Mouse (Mus musculus): ENCODE results near the gene Gramd4.

The Gramd4 gene

GRCm38 (mm10) chr15:86074171-86074937, 16.9 kb downstream of the Gramd4 start:
- DNase-seq: no peak

DNA sequence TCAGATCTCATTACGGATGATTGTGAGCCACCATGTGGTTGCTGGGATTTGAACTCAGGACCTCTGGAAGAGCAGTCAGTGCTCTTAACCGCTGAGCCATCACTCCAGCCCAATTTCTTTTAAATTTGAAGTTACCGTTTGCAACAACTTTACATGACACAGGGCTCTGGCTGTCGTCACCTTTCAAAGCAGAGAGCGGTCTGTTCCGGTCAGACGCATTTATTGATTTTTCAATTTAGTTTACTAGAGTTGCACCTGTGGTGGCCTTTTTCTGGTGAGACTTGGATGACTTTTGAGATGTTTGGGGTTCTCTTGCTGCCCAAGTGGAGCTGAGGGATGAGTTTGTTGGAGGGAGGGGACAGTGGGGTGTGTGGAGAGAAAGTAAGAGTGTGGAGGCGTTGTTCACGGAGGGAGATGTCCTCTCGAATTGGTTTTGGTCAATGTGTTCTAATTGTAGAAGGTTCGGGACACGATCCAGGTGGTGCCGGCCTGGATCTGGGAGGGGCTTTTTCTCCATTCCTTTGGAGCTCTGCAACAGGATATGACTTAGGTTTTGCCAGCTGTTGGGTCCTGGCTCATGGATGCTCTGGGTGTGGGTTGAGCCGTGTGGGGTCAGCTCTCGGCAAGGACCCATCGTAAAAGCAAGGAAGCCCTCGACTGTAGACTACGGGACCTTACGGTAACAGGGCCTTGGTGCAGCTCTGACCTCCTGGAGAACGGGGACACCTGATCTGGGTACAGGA, 18.0 kb downstream of the Gramd4 start:
- DNase-seq: no peak

DNA sequence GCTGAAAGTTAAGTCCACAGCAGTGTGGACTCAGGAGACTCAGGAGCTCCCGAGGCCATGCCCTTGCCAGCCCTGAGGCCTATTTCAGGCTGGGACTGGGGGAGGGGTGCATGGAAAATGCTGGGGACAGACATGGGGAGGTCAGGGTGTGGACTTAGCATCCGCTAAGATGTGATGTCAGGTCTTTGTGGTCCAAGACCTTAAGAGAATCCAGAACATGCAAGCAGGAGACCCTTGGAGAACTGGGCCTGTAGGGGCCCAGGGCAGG, 18.5 kb downstream of the Gramd4 start:
- no peak for DNase-seq

GRCm38 (mm10) chr15:86076378-86076777, 18.9 kb downstream of the Gramd4 start:
- DNase-seq: no peak

DNA sequence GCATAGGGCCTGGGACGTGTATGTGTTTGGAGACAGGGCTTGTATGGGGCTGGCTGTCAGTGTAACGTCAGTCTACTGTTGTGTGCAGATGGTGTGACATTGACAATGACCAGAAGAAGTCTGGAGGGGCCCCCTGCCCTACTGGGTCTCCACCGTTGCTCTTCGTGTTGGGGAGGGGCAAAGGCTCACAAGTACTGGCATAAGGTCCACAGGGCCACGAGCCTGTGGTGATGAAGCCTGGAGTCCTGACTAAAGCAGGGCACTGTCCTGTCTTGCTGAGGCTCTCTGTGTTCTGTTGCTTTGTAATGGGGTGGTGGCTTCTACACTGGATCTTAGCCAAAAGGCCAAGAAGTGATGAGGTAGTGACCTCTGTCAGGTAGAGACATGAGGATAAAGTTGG, 20.4 kb downstream of the Gramd4 start:
- DNase-seq: no peak

DNA sequence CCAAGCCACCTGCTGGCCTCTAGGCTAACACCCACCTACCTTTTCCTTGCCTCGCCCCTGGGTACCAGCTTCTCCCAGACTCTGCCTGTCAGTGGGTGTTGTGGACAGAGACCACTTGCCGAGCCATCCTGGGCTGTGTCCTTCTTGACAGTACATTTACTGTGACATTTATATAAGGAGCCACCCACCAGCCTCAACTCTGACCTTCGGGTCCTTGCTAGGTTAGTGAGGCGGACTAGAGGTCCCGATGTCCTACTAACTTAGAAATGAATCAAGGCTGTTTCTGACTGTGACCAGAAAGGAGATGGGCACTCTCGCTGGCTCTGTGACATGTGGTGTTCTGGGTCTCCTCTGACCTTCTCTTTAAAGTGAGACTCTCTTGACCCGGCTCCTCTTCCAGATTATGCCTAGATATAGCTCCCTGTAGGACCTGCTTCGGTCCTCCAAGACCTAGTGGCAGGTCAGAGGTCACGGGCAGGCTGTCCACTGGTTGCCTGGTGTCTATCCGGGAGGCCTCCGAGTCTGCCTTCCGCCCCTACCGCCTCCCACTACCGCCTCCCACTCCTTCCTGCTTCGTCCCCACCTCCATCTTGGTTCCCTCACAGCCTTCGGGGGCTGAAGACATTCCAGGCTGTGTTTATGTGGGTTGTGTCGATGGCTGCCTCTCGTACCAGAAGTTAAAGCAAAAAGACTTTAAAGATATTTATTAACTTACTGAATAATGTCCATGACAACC, 21.2 kb downstream of the Gramd4 start:
- no peak for DNase-seq

- no peak for DNase-seq
Measured at GRCm38 (mm10) chr15:86079467-86079866, 22.0 kb downstream of the Gramd4 start.

GRCm38 (mm10) chr15:86079876-86080275, 22.4 kb downstream of the Gramd4 start:
- DNase-seq: no peak

- DNase-seq: no peak
Measured at GRCm38 (mm10) chr15:86080408-86080807, 22.9 kb downstream of the Gramd4 start.

DNA sequence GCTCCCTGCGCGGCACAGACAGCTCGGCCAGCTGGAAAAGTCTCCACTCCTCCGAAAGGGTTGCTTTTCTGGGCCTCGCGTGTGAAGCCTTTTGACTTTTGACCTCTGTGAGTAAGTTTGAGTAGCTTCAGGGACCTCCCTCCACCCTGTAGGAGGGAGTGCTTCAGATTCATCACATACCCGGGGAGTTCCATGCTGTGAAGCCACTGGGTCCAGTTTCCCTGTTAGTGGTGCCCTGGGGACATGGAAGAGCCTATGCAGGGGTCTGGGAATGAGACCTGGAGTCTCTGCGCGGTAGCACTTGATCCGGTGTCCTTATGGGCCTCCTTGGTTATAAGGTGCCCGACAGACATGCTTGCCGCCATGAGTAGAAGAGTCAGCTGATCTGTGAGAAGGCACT, 24.2 kb downstream of the Gramd4 start:
- no peak for DNase-seq

- peak; percentile 90 to 91 for DNase-seq
Measured at GRCm38 (mm10) chr15:86082551-86082961, 25.1 kb downstream of the Gramd4 start.

GRCm38 (mm10) chr15:86083261-86083741, 25.8 kb downstream of the Gramd4 start:
- peak; percentile 52 to 54 for DNase-seq

DNA sequence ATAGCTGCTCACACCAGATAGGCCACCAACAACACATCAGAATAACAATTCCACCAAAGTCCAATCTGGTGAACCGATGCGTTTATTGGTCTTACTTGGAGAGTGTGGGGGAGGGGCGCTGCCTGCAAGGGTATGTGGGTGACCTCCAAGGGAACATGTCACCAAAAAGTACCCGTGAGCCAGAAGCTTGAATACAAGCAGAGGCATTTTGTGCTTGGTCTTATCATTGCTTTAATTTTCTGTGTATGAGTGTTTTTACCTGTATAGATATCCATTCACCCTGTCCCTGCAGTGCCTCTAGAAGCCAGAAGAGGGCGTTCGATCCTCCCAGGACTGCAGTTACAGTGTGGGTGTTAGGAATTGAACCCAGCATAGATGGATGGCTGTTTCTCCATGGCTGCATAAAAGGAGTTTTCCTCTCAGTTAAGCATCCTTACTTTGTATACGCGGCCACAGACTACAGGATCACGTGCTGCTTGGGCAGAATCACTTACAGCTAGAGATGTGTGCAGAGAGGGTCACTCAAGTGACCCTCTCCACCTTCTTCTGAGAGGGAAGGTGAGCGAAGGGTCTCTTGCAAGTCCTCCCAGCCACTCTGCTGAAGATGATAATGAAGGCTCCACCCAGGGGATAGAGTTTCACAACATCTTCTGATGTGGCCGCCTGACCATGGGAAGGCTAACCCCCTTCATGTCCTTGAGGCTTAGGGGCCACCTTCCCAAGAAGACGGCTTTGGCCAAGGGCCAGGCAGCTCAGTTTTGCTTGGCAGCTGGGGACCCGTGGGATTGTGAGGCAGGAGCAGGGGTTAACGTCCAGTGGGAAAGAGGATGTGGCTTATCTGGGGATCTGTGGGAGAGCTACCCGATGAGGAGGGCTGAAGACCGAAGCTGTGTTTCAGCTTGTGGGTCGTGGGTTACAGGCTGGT, 28.1 kb downstream of the Gramd4 start:
- peak in 1 of 2 experiments; percentile 56 for DNase-seq

- no peak for DNase-seq
Measured at GRCm38 (mm10) chr15:86086291-86086706, 28.8 kb downstream of the Gramd4 start.

- DNase-seq: no peak
Measured at GRCm38 (mm10) chr15:86087591-86088149, 30.2 kb downstream of the Gramd4 start.

DNA sequence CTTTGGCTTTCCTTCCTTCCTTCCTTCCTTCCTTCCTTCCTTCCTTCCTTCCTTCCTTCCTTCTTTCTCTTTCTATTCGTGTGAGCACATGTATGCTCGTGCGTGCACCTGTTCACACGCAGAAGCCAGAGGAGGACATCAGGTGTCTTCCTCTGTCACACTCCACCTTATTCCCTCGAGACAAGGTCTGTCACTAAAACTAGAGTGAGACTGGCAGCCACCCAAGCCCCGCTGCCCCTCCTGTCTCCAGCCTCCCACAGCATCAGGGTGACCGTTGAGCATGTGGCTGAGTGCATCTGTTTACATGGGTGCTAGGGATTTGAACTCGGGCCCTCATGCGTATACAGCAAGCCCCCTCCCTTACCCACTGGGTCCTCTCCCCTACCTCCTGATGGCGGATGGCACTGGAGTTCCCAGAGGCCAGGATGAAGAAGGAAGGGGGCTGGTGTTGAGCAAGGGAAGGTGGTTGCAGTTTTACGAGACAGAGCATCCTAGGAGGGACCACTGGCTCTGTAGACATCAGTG, 30.8 kb downstream of the Gramd4 start:
- no peak for DNase-seq

- DNase-seq: no peak
Measured at GRCm38 (mm10) chr15:86089091-86089744, 31.7 kb downstream of the Gramd4 start.

GRCm38 (mm10) chr15:86089991-86090529, 32.6 kb downstream of the Gramd4 start:
- DNase-seq: no peak

DNA sequence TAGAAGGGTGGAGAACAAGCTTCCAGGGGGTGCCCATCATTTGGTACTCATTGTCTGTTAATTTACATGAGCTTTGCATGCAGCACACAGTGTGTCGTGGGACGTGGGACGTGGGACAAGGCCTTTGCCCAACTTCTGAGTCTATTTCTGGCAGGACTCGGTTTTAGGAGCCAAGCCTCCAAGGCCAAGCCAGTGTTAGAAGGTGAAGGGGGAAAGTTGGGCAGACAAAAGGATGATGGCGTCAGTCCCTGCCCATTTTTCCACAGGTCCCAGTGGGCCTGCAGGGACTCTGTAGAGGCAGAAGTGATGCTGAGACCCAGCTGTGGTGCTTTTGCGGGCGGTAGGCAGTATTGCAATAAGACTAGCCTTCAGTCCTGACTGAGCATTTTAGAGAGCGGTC, 33.1 kb downstream of the Gramd4 start:
- no peak for DNase-seq

DNA sequence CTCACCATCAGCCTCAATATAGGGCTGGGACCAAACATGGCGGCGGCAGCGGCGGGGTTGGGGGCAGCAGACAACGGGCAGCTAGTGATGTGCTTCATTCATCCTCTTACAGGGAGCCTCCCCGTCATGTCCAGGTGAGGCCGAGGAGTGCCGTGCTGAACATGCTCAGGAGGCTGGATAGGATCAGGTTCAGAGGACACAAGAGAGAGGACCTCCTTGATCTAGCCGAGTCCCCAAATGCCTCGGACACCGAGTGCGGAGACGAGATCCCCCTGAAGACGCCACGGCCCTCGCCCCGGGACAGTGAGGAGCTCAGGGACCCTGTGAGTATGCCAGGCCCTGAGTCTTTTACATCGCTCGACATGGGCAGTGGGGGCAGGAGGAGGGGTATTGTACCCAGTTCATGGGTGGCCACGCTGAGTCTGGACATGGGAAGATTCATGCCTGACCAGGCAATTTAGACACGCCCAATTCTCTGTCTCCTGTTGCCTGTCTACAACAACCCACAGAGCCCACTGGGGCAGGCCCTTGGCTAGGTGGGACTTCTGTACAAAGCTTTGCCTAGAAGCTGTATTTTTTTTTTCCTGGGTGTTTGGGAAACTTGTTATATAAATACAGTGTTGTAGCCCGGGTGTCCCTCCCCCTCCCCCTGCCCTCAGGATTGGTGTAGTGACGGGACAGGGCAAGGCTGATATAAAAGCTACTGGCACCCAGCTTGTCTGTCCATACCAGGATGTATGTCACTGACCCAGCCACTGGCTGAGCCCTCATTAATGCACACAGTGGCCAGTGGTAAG, 33.9 kb downstream of the Gramd4 start:
- DNase-seq: no peak
